8 mouse cellular contexts compared by ENCODE assay signal in genomic region chr11:113710257-113710777, GRCm38 (mm10). TPM values are rescaled to one million over a fixed set of nuclear protein-coding genes. Genes with fewer than 3 reads are reported as not detected.
A peak's percentile ranks its signal among the peaks of the same experiment; 100 is the strongest.
DNase-seq lines count a peak whose midpoint lies in the region; ATAC-seq and TF ChIP-seq lines count a peak whose summit lies in the region.

No protein-coding gene starts in this region.

- no peaks in the 10 kb centered on the region for H3K27me3 ChIP-seq in kidney, adult 2 months (replicated peaks; ENCODE audit: control insufficient read depth, insufficient read depth, low read length)
- H3K27me3 ChIP-seq in hindbrain, postnatal 0 days (ENCODE audit: insufficient read depth, low read length), result no peaks in the 10 kb centered on the region
- 0 out of 2 replicates have a peak, but pooled peaks cover 9% of the 10 kb centered on the region for H3K27me3 ChIP-seq in neural tube, embryonic 15.5 days (replicated peaks)

- no peak overlapping the region for H3K4me2 ChIP-seq in hindbrain, postnatal 0 days (ENCODE audit: low read depth, low read length)
- H3K4me2 ChIP-seq in neural tube, embryonic 15.5 days, result no peak overlapping the region

- peak; percentile 41 for DNase-seq in kidney, adult 2 months
- DNase-seq in kidney, adult 9 months, result no peak
- DNase-seq in embryo, embryonic 10 days (ENCODE audit: low spot score), result peak; percentile 60
- DNase-seq in hindbrain, postnatal 0 days (ENCODE audit: low spot score), result peak; percentile 33
- no peak for DNase-seq in gastrocnemius, postnatal 36 days
- no peak for DNase-seq in spleen, adult 18-20 months
- DNase-seq in frontal cortex, postnatal 14 days (ENCODE audit: low spot score in 2 of 2), result no peak

- TF ChIP-seq POLR2A in kidney, adult 2 months (IDR thresholded peaks at IDR 0.05; ENCODE audit: low read depth, low read length), result no peak

- intact Hi-C loops in gastrocnemius, postnatal 36 days (cut with DNase I), result no loop called here

- H3K36me3 ChIP-seq in kidney, adult 2 months (ENCODE audit: control insufficient read depth, insufficient read depth, low read length), result no peaks in the 10 kb centered on the region
- no peaks in the 10 kb centered on the region for H3K36me3 ChIP-seq in hindbrain, postnatal 0 days (ENCODE audit: insufficient read depth, low read length)
- 0 out of 2 replicates have a peak, but pooled peaks cover 4% of the 10 kb centered on the region for H3K36me3 ChIP-seq in neural tube, embryonic 15.5 days

- ATAC-seq in hindbrain, postnatal 0 days, result peak; percentile 52
- ATAC-seq in neural tube, embryonic 15.5 days (ENCODE audit: low FRiP score), result no peak; the same call in 1 of the 2 replicates

- H3K4me3 ChIP-seq in kidney, adult 2 months (ENCODE audit: insufficient read depth, low read depth, low read length), result no peak overlapping the region
- no peak overlapping the region for H3K4me3 ChIP-seq in hindbrain, postnatal 0 days (ENCODE audit: low read length)
- no peak overlapping the region for H3K4me3 ChIP-seq in neural tube, embryonic 15.5 days (replicated peaks)

- H3K4me1 ChIP-seq in kidney, adult 2 months (ENCODE audit: control insufficient read depth, insufficient read depth, low read length), result 0 out of 2 replicates have a peak, but pooled peaks cover 4% of the 10 kb centered on the region
- peaks cover 11% of the 10 kb centered on the region for H3K4me1 ChIP-seq in hindbrain, postnatal 0 days (ENCODE audit: insufficient read depth, low read length)
- H3K4me1 ChIP-seq in neural tube, embryonic 15.5 days, result peaks cover 18% of the 10 kb centered on the region

- peak overlapping the region; percentile 66 for H3K27ac ChIP-seq in kidney, adult 2 months (ENCODE audit: insufficient read depth, low read depth, low read length)
- H3K27ac ChIP-seq in hindbrain, postnatal 0 days, result peak overlapping the region; percentile 32; the same call in 1 of the 2 replicates
- peak overlapping the region; percentile 38 for H3K27ac ChIP-seq in neural tube, embryonic 15.5 days (replicated peaks)

- no peaks in the 10 kb centered on the region for H3K9me3 ChIP-seq in hindbrain, postnatal 0 days (ENCODE audit: low read length)
- H3K9me3 ChIP-seq in neural tube, embryonic 15.5 days (replicated peaks), result no peaks in the 10 kb centered on the region

- WGBS in kidney, adult 2 months, result 21% methylated on average over 10 of the region's 10 CpGs
- WGBS in hindbrain, postnatal 0 days, result 6% methylated on average over 10 of the region's 10 CpGs
- 4% methylated on average over 10 of the region's 10 CpGs for WGBS in neural tube, embryonic 15.5 days

- TF ChIP-seq CTCF in kidney, adult 2 months (conservative IDR thresholded peaks at IDR 0.05; ENCODE audit: insufficient read depth, insufficient read length, low read depth, low read length), result no peak
- TF ChIP-seq CTCF in hindbrain, postnatal 0 days (IDR thresholded peaks at IDR 0.05; ENCODE audit: low read depth), result no peak

- peak overlapping the region; percentile 10; the same call in 1 of the 2 replicates for H3K9ac ChIP-seq in hindbrain, postnatal 0 days (replicated peaks; ENCODE audit: low read length)
- H3K9ac ChIP-seq in neural tube, embryonic 15.5 days (replicated peaks), result no peak overlapping the region; the same call in 1 of the 2 replicates

RNA-seq across cellular contexts. Expression of gene Cpsf4l, which starts 0.5 kb away (rescaled TPM):
- 8.9 and 9.0 TPM in 2 replicates for polyA plus RNA-seq in kidney, adult 2 months (2012; rRNA removed)
- total RNA-seq in hindbrain, postnatal 0 days (2014; rRNA removed), result not detected in 2 replicates
- polyA plus RNA-seq in hindbrain, postnatal 0 days (2015; fragmentation: Nextera tagmentation; extraction: Ambion mirVana), result 0.19 and 0.25 TPM in 2 replicates
- polyA plus RNA-seq in neural tube, embryonic 15.5 days (2015; fragmentation: Nextera tagmentation; extraction: Ambion mirVana), result 0.27 and 10.0 TPM in 2 replicates
- not detected for total RNA-seq in gastrocnemius, postnatal 36 days (2021)

RNA-seq across cellular contexts. Expression of gene D11Wsu47e, which starts 26.1 kb away (rescaled TPM):
- 7.6 and 7.8 TPM in 2 replicates for polyA plus RNA-seq in kidney, adult 2 months (2012; rRNA removed)
- 17.7 and 32.4 TPM in 2 replicates for total RNA-seq in hindbrain, postnatal 0 days (2014; rRNA removed)
- 19.7 and 22.5 TPM in 2 replicates for polyA plus RNA-seq in hindbrain, postnatal 0 days (2015; fragmentation: Nextera tagmentation; extraction: Ambion mirVana)
- 21.6 and 21.8 TPM in 2 replicates for polyA plus RNA-seq in neural tube, embryonic 15.5 days (2015; fragmentation: Nextera tagmentation; extraction: Ambion mirVana)
- 1 to 10 TPM; 3.4 to 3.8 TPM for total RNA-seq in gastrocnemius, postnatal 36 days (2021)

RNA-seq across cellular contexts. Expression of gene Fam104a, which starts 26.4 kb away (rescaled TPM):
- 24.6 and 25.8 TPM in 2 replicates for polyA plus RNA-seq in kidney, adult 2 months (2012; rRNA removed)
- total RNA-seq in hindbrain, postnatal 0 days (2014; rRNA removed), result 29.5 and 36.8 TPM in 2 replicates
- polyA plus RNA-seq in hindbrain, postnatal 0 days (2015; fragmentation: Nextera tagmentation; extraction: Ambion mirVana), result 50.6 and 51.5 TPM in 2 replicates
- polyA plus RNA-seq in neural tube, embryonic 15.5 days (2015; fragmentation: Nextera tagmentation; extraction: Ambion mirVana), result 37.8 and 40.1 TPM in 2 replicates
- 10 to 100 TPM; 26.7 to 27.6 TPM for total RNA-seq in gastrocnemius, postnatal 36 days (2021)

RNA-seq across cellular contexts. Expression of gene Cdc42ep4, which starts 41.4 kb away (rescaled TPM):
- polyA plus RNA-seq in kidney, adult 2 months (2012; rRNA removed), result 18.0 and 18.2 TPM in 2 replicates
- 104 and 116 TPM in 2 replicates for total RNA-seq in hindbrain, postnatal 0 days (2014; rRNA removed)
- polyA plus RNA-seq in hindbrain, postnatal 0 days (2015; fragmentation: Nextera tagmentation; extraction: Ambion mirVana), result 55.7 and 56.4 TPM in 2 replicates
- polyA plus RNA-seq in neural tube, embryonic 15.5 days (2015; fragmentation: Nextera tagmentation; extraction: Ambion mirVana), result 58.1 and 58.6 TPM in 2 replicates
- 1 to 10 TPM; 4.9 to 6.8 TPM for total RNA-seq in gastrocnemius, postnatal 36 days (2021)

Comparison
In these comparisons a context has a peak if more than half of its experiments do, and no peak if none do; other contexts are left out.
1. DNase-seq: peak in kidney, adult 2 months (single experiment), embryo, embryonic 10 days (single experiment) and hindbrain, postnatal 0 days (single experiment); none in kidney, adult 9 months (single experiment), gastrocnemius, postnatal 36 days (0 of 2), spleen, adult 18-20 months (0 of 2) and frontal cortex, postnatal 14 days (0 of 2).
2. Peak in every context shown above with its lines, with median percentiles within 50 percentile points of each other: H3K27ac ChIP-seq.